Mouse (Mus musculus) olfactory bulb, adult 2 months (tissue): Measurements from ENCODE around the gene Phactr4.

Experiments used
- CTCF ChIP-seq: fragments of 200-500 bp; IDR thresholded peaks from 2 replicates; pipeline ENCODE4 v1.5.1; 2012; ENCODE audit warnings: low read depth, mild to moderate bottlenecking, low read length, moderate library complexity; ENCODE audit not compliant: insufficient read depth
- POLR2A ChIP-seq: fragments of 200-500 bp; IDR thresholded peaks from 2 replicates; pipeline ENCODE4 v1.6.1; 2012; ENCODE audit warnings: mild to moderate bottlenecking, low read depth, low read length, moderate library complexity; ENCODE audit not compliant: insufficient read depth

GRCm38 (mm10) chr4:132329115-132329834, 93.0 kb downstream of the Phactr4 start, which contains the start of gene Trnau1ap:
- TF ChIP-seq POLR2A (peak; percentile 77; the same call in 1 of the 2 replicates), CTCF (no peak)
